Comparison of ENCODE assay signal across 1 mouse cellular context in the genomic region with DNA sequence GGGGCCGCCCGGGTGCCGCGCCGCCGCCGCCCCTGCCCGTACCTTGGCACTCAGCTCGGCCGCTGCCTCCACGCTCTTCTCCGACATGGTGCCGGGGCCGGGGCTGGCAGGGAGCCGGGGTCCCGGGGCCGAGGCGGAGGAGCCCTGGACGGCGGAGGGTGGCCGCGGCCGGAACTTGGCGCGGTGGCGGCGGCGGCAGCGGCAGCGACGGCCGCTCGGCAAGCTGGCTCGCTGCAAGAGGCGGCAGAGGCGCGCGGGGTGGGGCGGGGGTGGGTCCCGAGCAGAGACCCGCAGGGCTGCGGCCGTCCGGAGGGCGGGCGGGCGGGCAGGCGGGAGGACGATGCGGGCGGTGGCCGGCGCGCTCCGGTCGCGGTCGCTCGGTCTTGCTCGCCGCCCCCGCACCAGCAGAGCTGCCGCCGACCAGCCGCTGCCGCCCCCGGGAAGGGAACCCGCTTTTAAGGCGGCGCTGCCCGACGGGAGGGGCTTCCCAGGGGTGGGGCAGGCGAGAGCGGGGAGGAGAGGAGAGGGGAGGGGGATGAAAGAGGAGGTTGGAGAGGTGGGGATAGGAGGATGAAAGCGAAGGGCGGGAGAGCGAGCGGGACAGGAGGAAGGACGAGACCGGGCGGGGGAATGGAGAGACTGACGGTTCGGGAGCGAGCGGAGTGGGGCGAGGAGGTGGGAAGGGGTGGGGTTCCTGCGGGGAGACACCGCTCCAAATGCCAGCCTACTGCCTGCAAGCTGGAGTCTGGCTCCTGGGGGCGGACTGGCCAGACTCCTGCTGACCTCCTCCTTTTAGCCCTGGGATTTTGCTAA.
A peak's percentile ranks its signal among the peaks of the same experiment; 100 is the strongest.
TF ChIP-seq lines count a peak whose summit lies in the region.

No protein-coding gene starts in this region.

TF ChIP-seq in MEL, 35 proteins besides CTCF, POLR2A, EP300 and RAD21 (continued from another document):
- TF ChIP-seq ZMIZ1 (IDR thresholded peaks at IDR 0.05; ENCODE audit: low read depth, low read length): peak; percentile 96
- TF ChIP-seq SIN3A (IDR thresholded peaks at IDR 0.05; ENCODE audit: low read length): peak; percentile 58
- TF ChIP-seq MXI1 (IDR thresholded peaks at IDR 0.05; ENCODE audit: low read depth, low read length): peak; percentile 23; the same call in 1 of the 2 replicates
- no peak for TF ChIP-seq BHLHE40 (IDR thresholded peaks at IDR 0.05; ENCODE audit: borderline replicate concordance, low read depth, low read length)
- TF ChIP-seq HCFC1 (IDR thresholded peaks at IDR 0.05; ENCODE audit: low read depth, low read length): peak; percentile 37
- TF ChIP-seq MEF2A (IDR thresholded peaks at IDR 0.05; ENCODE audit: extremely low read depth, insufficient replicate concordance, low read depth, low read length, poor library complexity, severe bottlenecking): no peak
- TF ChIP-seq ELF1 (IDR thresholded peaks at IDR 0.05; ENCODE audit: low read depth, low read length): 0 out of 2 replicates have a peak, but pooled peaks have one; percentile 40
- no peak for TF ChIP-seq JUND (IDR thresholded peaks at IDR 0.05; ENCODE audit: low read depth, low read length)
- TF ChIP-seq NRF1 (IDR thresholded peaks at IDR 0.05; ENCODE audit: insufficient read depth, low read depth, low read length, poor library complexity, severe bottlenecking): 0 out of 2 replicates have a peak, but pooled peaks have one; percentile 8
- TF ChIP-seq ZNF384 (IDR thresholded peaks at IDR 0.05; ENCODE audit: low read depth, low read length): no peak
- TF ChIP-seq MAZ (IDR thresholded peaks at IDR 0.05; ENCODE audit: low read depth, low read length): peak; percentile 99
- peak; percentile 60 for TF ChIP-seq NELFE (IDR thresholded peaks at IDR 0.05; ENCODE audit: low read depth, low read length)
- no peak for TF ChIP-seq POLR2AphosphoS5 (IDR thresholded peaks at IDR 0.05; ENCODE audit: borderline replicate concordance, low read depth, low read length)
